8 mouse cellular contexts compared by ENCODE assay signal in genomic region chr6:145250185-145250791, GRCm38 (mm10). TPM values are rescaled to one million over a fixed set of nuclear protein-coding genes. Genes with fewer than 3 reads are reported as not detected.
DNase-seq lines count a peak whose midpoint lies in the region; ATAC-seq and TF ChIP-seq lines count a peak whose summit lies in the region.

TSS of gene Kras (minus strand) at chr6:145250239.

- peaks cover 9 to 12% of the 10 kb centered on the region in 2 experiments for H3K4me1 ChIP-seq in MEL (ENCODE audit: control insufficient read depth in 1 of 2, insufficient read depth in 2 of 2, low read length in 2 of 2)
- peaks cover 5% of the 10 kb centered on the region; the same call in 1 of the 2 replicates for H3K4me1 ChIP-seq in cerebellum, adult 2 months (ENCODE audit: control insufficient read depth, insufficient read depth, low read length)
- H3K4me1 ChIP-seq in lung, embryonic 16.5 days (replicated peaks; ENCODE audit: control insufficient read depth, insufficient read depth, low read length), result peaks cover 4% of the 10 kb centered on the region; the same call in 1 of the 2 replicates

- no peaks in the 10 kb centered on the region for H3K27me3 ChIP-seq in MEL (ENCODE audit: control insufficient read depth in 1 of 2, insufficient read depth in 2 of 2, low read length in 2 of 2)
- H3K27me3 ChIP-seq in cerebellum, adult 2 months (ENCODE audit: control insufficient read depth, insufficient read depth, low read length), result no peaks in the 10 kb centered on the region
- no peaks in the 10 kb centered on the region for H3K27me3 ChIP-seq in lung, embryonic 16.5 days (ENCODE audit: control insufficient read depth, insufficient read depth, low read depth, low read length)

- H3K9me3 ChIP-seq in MEL (replicated peaks; ENCODE audit: insufficient read depth, low read length), result no peaks in the 10 kb centered on the region
- no peaks in the 10 kb centered on the region for H3K9me3 ChIP-seq in lung, embryonic 16.5 days (ENCODE audit: control insufficient read depth, low read length)

- peaks cover 4 to 15% of the 10 kb centered on the region in 2 experiments; a peak in 3 of 4 replicates for H3K36me3 ChIP-seq in MEL (ENCODE audit: control insufficient read depth in 1 of 2, insufficient read depth in 2 of 2, low read length in 2 of 2)
- peaks cover 2% of the 10 kb centered on the region; the same call in 1 of the 2 replicates for H3K36me3 ChIP-seq in lung, embryonic 16.5 days (ENCODE audit: control insufficient read depth, insufficient read depth, low read length)

- under 1% methylated on average over 74 of the region's 83 CpGs for WGBS in cerebellum, adult 2 months
- under 1% methylated on average over 63 of the region's 83 CpGs for WGBS in lung, embryonic 16.5 days

- ATAC-seq in hematopoietic stem cell, adult 5-6 weeks (replicated peaks in 1 of 2; ENCODE audit: insufficient read depth in 1 of 2, low FRiP score in 2 of 2, low TSS enrichment in 1 of 2, low read depth in 1 of 2, poor library complexity in 2 of 2, severe bottlenecking in 2 of 2), result peak; percentile 68 to 82
- ATAC-seq in lung, embryonic 16.5 days (ENCODE audit: low read depth), result peak; percentile 97

- peak within 1 kb of the TSS; percentile 94 for H3K9ac ChIP-seq in MEL (ENCODE audit: control insufficient read depth, low read depth, low read length, poor library complexity, severe bottlenecking)
- peak within 1 kb of the TSS; percentile 92 for H3K9ac ChIP-seq in lung, embryonic 16.5 days (ENCODE audit: low read length)

- TF ChIP-seq EP300 in MEL (IDR thresholded peaks at IDR 0.05; ENCODE audit: low read depth in 1 of 2, low read length in 2 of 2), result peak in 1 of 2 experiments; percentile 27; a peak in 1 of 4 replicates

- H3K27ac ChIP-seq in MEL (ENCODE audit: control insufficient read depth, low read depth, low read length), result peak within 1 kb of the TSS; percentile 38
- H3K27ac ChIP-seq in cerebellum, adult 2 months (ENCODE audit: insufficient read depth, low read length), result peak within 1 kb of the TSS; percentile 70
- H3K27ac ChIP-seq in lung, embryonic 16.5 days (ENCODE audit: low read length), result peak within 1 kb of the TSS; percentile 84

- DNase-seq in MEL (ENCODE audit: low read depth, low spot score), result peak; percentile 93
- DNase-seq in cerebellum, adult 2 months, result peak; percentile 91
- DNase-seq in forelimb bud, embryonic 11.5 days (ENCODE audit: low read depth, low spot score), result peak; percentile 94
- DNase-seq in layer of hippocampus, adult 9-10 months (ENCODE audit: low spot score), result peak; percentile 33
- DNase-seq in ovary, postnatal 10 days (ENCODE audit: low spot score), result peak; percentile 83
- peak; percentile 84 to 93 for DNase-seq in thymus, postnatal 10 days (ENCODE audit: low spot score in 2 of 2)

- TF ChIP-seq CTCF in MEL (IDR thresholded peaks at IDR 0.05 in 2 of 3, conservative IDR thresholded peaks at IDR 0.05 in 1 of 3; ENCODE audit: control insufficient read depth in 1 of 3, insufficient read depth in 1 of 3, low read depth in 2 of 3, low read length in 3 of 3, poor library complexity in 1 of 3, severe bottlenecking in 1 of 3), result no peak
- no peak for TF ChIP-seq CTCF in cerebellum, adult 2 months (IDR thresholded peaks at IDR 0.05; ENCODE audit: borderline replicate concordance, insufficient read depth, low read depth, low read length)

- TF ChIP-seq POLR2A in MEL (IDR thresholded peaks at IDR 0.05; ENCODE audit: control insufficient read depth in 1 of 2, insufficient read depth in 1 of 2, low read depth in 1 of 2, low read length in 2 of 2, poor library complexity in 1 of 2), result peak; percentile 54 to 70
- TF ChIP-seq POLR2A in cerebellum, adult 2 months (IDR thresholded peaks at IDR 0.05; ENCODE audit: borderline replicate concordance, insufficient read depth, low read length), result peak; percentile 63

- TF ChIP-seq RAD21 in MEL (IDR thresholded peaks at IDR 0.05; ENCODE audit: low read depth, low read length), result no peak

- H3K4me2 ChIP-seq in lung, embryonic 16.5 days (ENCODE audit: low read depth, low read length), result peak within 1 kb of the TSS; percentile 69

- peaks cover 26% of the 10 kb centered on the region for H3K79me2 ChIP-seq in MEL (ENCODE audit: control insufficient read depth, insufficient read depth, low read length, poor library complexity)

- peak within 1 kb of the TSS; percentile 76 to 99 for H3K4me3 ChIP-seq in MEL (ENCODE audit: control insufficient read depth in 1 of 2, insufficient read depth in 1 of 2, low read depth in 2 of 2, low read length in 2 of 2)
- peak within 1 kb of the TSS; percentile 92 for H3K4me3 ChIP-seq in cerebellum, adult 2 months (replicated peaks; ENCODE audit: insufficient read depth, low read depth, low read length)
- peak within 1 kb of the TSS; percentile 87 for H3K4me3 ChIP-seq in lung, embryonic 16.5 days (ENCODE audit: low read length)

TF ChIP-seq in MEL, 35 proteins besides CTCF, POLR2A, EP300 and RAD21:
- TF ChIP-seq KAT2A (conservative IDR thresholded peaks at IDR 0.05; ENCODE audit: low read depth, low read length), result no peak
- no peak for TF ChIP-seq TBP (IDR thresholded peaks at IDR 0.05; ENCODE audit: low read depth, low read length)
- 0 out of 2 replicates have a peak, but pooled peaks have one; percentile 15 for TF ChIP-seq ZMIZ1 (IDR thresholded peaks at IDR 0.05; ENCODE audit: low read depth, low read length)
- TF ChIP-seq MXI1 (IDR thresholded peaks at IDR 0.05; ENCODE audit: low read depth, low read length), result no peak; the same call in 1 of the 2 replicates
- no peak for TF ChIP-seq GABPA (IDR thresholded peaks at IDR 0.05; ENCODE audit: low read depth, low read length)
- no peak for TF ChIP-seq MEF2A (IDR thresholded peaks at IDR 0.05; ENCODE audit: extremely low read depth, insufficient replicate concordance, low read depth, low read length, poor library complexity, severe bottlenecking)
- no peak for TF ChIP-seq E2F4 (IDR thresholded peaks at IDR 0.05; ENCODE audit: borderline replicate concordance, low read depth, low read length)
- 0 out of 2 replicates have a peak, but pooled peaks have one; percentile 28 for TF ChIP-seq ETS1 (IDR thresholded peaks at IDR 0.05; ENCODE audit: low read depth, low read length)
- TF ChIP-seq TCF12 (IDR thresholded peaks at IDR 0.05; ENCODE audit: low read depth, low read length), result no peak
- no peak for TF ChIP-seq CHD2 (IDR thresholded peaks at IDR 0.05; ENCODE audit: low read length)
- TF ChIP-seq GATA1 (IDR thresholded peaks at IDR 0.05; ENCODE audit: low read depth, low read length), result no peak
- no peak for TF ChIP-seq MYB (IDR thresholded peaks at IDR 0.05; ENCODE audit: low read depth, low read length)
- TF ChIP-seq USF2 (IDR thresholded peaks at IDR 0.05; ENCODE audit: borderline replicate concordance in 1 of 2, insufficient read depth in 1 of 2, low read depth in 1 of 2, low read length in 2 of 2), result no peak
- no peak for TF ChIP-seq RCOR1 (IDR thresholded peaks at IDR 0.05; ENCODE audit: low read depth, low read length)
- no peak; the same call in 1 of the 2 replicates for TF ChIP-seq SIN3A (IDR thresholded peaks at IDR 0.05; ENCODE audit: low read length)
- no peak for TF ChIP-seq NRF1 (IDR thresholded peaks at IDR 0.05; ENCODE audit: insufficient read depth, low read depth, low read length, poor library complexity, severe bottlenecking)
- no peak for TF ChIP-seq TAL1 (IDR thresholded peaks at IDR 0.05; ENCODE audit: low read length)
- 0 out of 2 replicates have a peak, but pooled peaks have one; percentile 27 for TF ChIP-seq MAX (IDR thresholded peaks at IDR 0.05; ENCODE audit: low read length)
- TF ChIP-seq SMC3 (IDR thresholded peaks at IDR 0.05; ENCODE audit: low read depth, low read length), result no peak
- TF ChIP-seq ZC3H11A (IDR thresholded peaks at IDR 0.05; ENCODE audit: low read depth, low read length), result no peak
- no peak for TF ChIP-seq POLR2AphosphoS5 (IDR thresholded peaks at IDR 0.05; ENCODE audit: borderline replicate concordance, low read depth, low read length)
- TF ChIP-seq ZNF384 (IDR thresholded peaks at IDR 0.05; ENCODE audit: low read depth, low read length), result no peak
- no peak for TF ChIP-seq CHD1 (IDR thresholded peaks at IDR 0.05; ENCODE audit: low read depth, low read length)
- 0 out of 2 replicates have a peak, but pooled peaks have one; percentile 11 for TF ChIP-seq ELF1 (IDR thresholded peaks at IDR 0.05; ENCODE audit: low read depth, low read length)
- no peak for TF ChIP-seq BHLHE40 (IDR thresholded peaks at IDR 0.05; ENCODE audit: borderline replicate concordance, low read depth, low read length)
- TF ChIP-seq MAZ (IDR thresholded peaks at IDR 0.05; ENCODE audit: low read depth, low read length), result peak; percentile 99
- peak; percentile 70 for TF ChIP-seq HCFC1 (IDR thresholded peaks at IDR 0.05; ENCODE audit: low read depth, low read length)
- TF ChIP-seq POLR2AphosphoS2 (IDR thresholded peaks at IDR 0.05; ENCODE audit: low read length), result no peak
- no peak for TF ChIP-seq UBTF (IDR thresholded peaks at IDR 0.05; ENCODE audit: borderline replicate concordance, insufficient read depth, low read depth, low read length)
- TF ChIP-seq NELFE (IDR thresholded peaks at IDR 0.05; ENCODE audit: low read depth, low read length), result peak; percentile 60
- no peak for TF ChIP-seq USF1 (IDR thresholded peaks at IDR 0.05; ENCODE audit: low read depth, low read length)
- no peak for TF ChIP-seq MAFK (IDR thresholded peaks at IDR 0.05; ENCODE audit: borderline replicate concordance, low read depth, low read length)
- TF ChIP-seq MYC (IDR thresholded peaks at IDR 0.05; ENCODE audit: low read depth, low read length), result no peak
- no peak for TF ChIP-seq JUND (IDR thresholded peaks at IDR 0.05; ENCODE audit: low read depth, low read length)
- no peak for TF ChIP-seq ZKSCAN1 (IDR thresholded peaks at IDR 0.05; ENCODE audit: low read depth, low read length)

RNA-seq across cellular contexts. Expression of gene Kras, which starts in this region (rescaled TPM):
- total RNA-seq in MEL (2012; rRNA removed), result 15.6 and 15.9 TPM in 2 replicates
- polyA plus RNA-seq in MEL (2012; ENCODE audit: insufficient read depth in 1 of 2, insufficient read length in 2 of 2, low read depth in 1 of 2, low replicate concordance in 2 of 2, missing spikeins in 1 of 2), result 10 to 100 TPM in 1 of 2 experiments, not detected in 1; 44.3 TPM
- polyA plus RNA-seq in cerebellum, adult 2 months (2012; rRNA removed), result 38.6 and 40.8 TPM in 2 replicates
- total RNA-seq in hematopoietic stem cell, adult 5-6 weeks (2017), result 30.1 and 40.3 TPM in 2 replicates
- polyA plus RNA-seq in lung, embryonic 16.5 days (2015; fragmentation: Nextera tagmentation; extraction: Ambion mirVana), result 97.6 and 99.5 TPM in 2 replicates

Comparison
In these comparisons a context has a peak if more than half of its experiments do, and no peak if none do; other contexts are left out.
1. Peak in every context shown above with its lines: DNase-seq, ATAC-seq, H3K4me3 ChIP-seq and H3K27ac ChIP-seq.
2. DNase-seq: peak in every context shown above with its lines; median percentile 94 in forelimb bud, embryonic 11.5 days; 93 in MEL; 91 in cerebellum, adult 2 months; 88 in thymus, postnatal 10 days; 83 in ovary, postnatal 10 days; 33 in layer of hippocampus, adult 9-10 months.